Mouse (Mus musculus): ENCODE results near the gene Agpat3. TPM values are rescaled to one million over a fixed set of nuclear protein-coding genes. Genes with fewer than 3 reads are reported as not detected.

Agpat3 gene
- polyA plus RNA-seq, 1 experiment from 2014 or later = 46.1 TPM

- Histone ChIP-seq H3K4me2 (no peak overlapping the region), H3K4me3 (no peak overlapping the region), H3K36me3 (no peaks in the 10 kb centered on the region), H3K9ac (no peak overlapping the region), H3K9me3 (replicated peaks) (no peaks in the 10 kb centered on the region; the same call in 1 of the 2 replicates), H3K27ac (ENCODE audit: poor library complexity, severe bottlenecking) (no peak overlapping the region), H3K4me1 (replicated peaks) (no peaks in the 10 kb centered on the region; the same call in 1 of the 2 replicates), H3K27me3 (replicated peaks) (peaks cover 16% of the 10 kb centered on the region)
- WGBS = 58% methylated on average over 4 of the region's 4 CpGs
- ATAC-seq (ENCODE audit: insufficient number of reproducible peaks, low FRiP score) = no peak
Measured at GRCm38 (mm10) chr10:78255646-78256059, 96.6 kb downstream of the Agpat3 start.

GRCm38 (mm10) chr10:78247206-78247605, 105.1 kb downstream of the Agpat3 start:
- peaks cover 7% of the 10 kb centered on the region; the same call in 1 of the 2 replicates for H3K9me3 ChIP-seq (replicated peaks)
- no peak overlapping the region for H3K27ac ChIP-seq (ENCODE audit: poor library complexity, severe bottlenecking)
- no peak overlapping the region for H3K9ac ChIP-seq
- peaks cover 16% of the 10 kb centered on the region for H3K4me1 ChIP-seq (replicated peaks)
- peaks cover 6% of the 10 kb centered on the region; the same call in 1 of the 2 replicates for H3K27me3 ChIP-seq (replicated peaks)
- H3K36me3 ChIP-seq = no peaks in the 10 kb centered on the region
- no peak overlapping the region for H3K4me3 ChIP-seq
- 60% methylated on average over 3 of the region's 3 CpGs for WGBS
- H3K4me2 ChIP-seq = no peak overlapping the region
- no peak for ATAC-seq (ENCODE audit: insufficient number of reproducible peaks, low FRiP score)

- Histone ChIP-seq H3K9me3 (replicated peaks) (peaks cover 7% of the 10 kb centered on the region; the same call in 1 of the 2 replicates), H3K4me2 (no peak overlapping the region), H3K27me3 (replicated peaks) (0 out of 2 replicates have a peak, but pooled peaks cover 6% of the 10 kb centered on the region), H3K36me3 (no peaks in the 10 kb centered on the region), H3K27ac (ENCODE audit: poor library complexity, severe bottlenecking) (no peak overlapping the region), H3K9ac (no peak overlapping the region), H3K4me1 (replicated peaks) (peaks cover 16% of the 10 kb centered on the region), H3K4me3 (no peak overlapping the region)
- WGBS = 75% methylated on average over 4 of the region's 4 CpGs
- no peak for ATAC-seq (ENCODE audit: insufficient number of reproducible peaks, low FRiP score)
Measured at GRCm38 (mm10) chr10:78246725-78247124, 105.6 kb downstream of the Agpat3 start.

GRCm38 (mm10) chr10:78245225-78245547, 107.1 kb downstream of the Agpat3 start:
- Histone ChIP-seq H3K9ac (peak overlapping the region; percentile 79), H3K27me3 (replicated peaks) (no peaks in the 10 kb centered on the region), H3K9me3 (replicated peaks) (0 out of 2 replicates have a peak, but pooled peaks cover 7% of the 10 kb centered on the region), H3K36me3 (no peaks in the 10 kb centered on the region), H3K4me1 (replicated peaks) (peaks cover 16% of the 10 kb centered on the region), H3K4me3 (peak overlapping the region; percentile 66), H3K27ac (ENCODE audit: poor library complexity, severe bottlenecking) (0 out of 2 replicates have a peak overlapping the region, but pooled peaks have one; percentile 12), H3K4me2 (peak overlapping the region; percentile 73)
- 22% methylated on average over 7 of the region's 7 CpGs for WGBS
- ATAC-seq (ENCODE audit: insufficient number of reproducible peaks, low FRiP score) = no peak

GRCm38 (mm10) chr10:78244438-78245224, 107.7 kb downstream of the Agpat3 start, which contains the start of gene Trappc10:
TSS of gene Trappc10 (minus strand) at chr10:78244641.
- H3K4me3 ChIP-seq = peak within 1 kb of the TSS; percentile 66
- H3K9ac ChIP-seq = peak within 1 kb of the TSS; percentile 79
- peak within 1 kb of the TSS; percentile 73 for H3K4me2 ChIP-seq
- peaks cover 16% of the 10 kb centered on the region for H3K4me1 ChIP-seq (replicated peaks)
- 0 out of 2 replicates have a peak within 1 kb of the TSS, but pooled peaks have one; percentile 12 for H3K27ac ChIP-seq (ENCODE audit: poor library complexity, severe bottlenecking)
- peak; percentile 97 for ATAC-seq (ENCODE audit: insufficient number of reproducible peaks, low FRiP score)
- H3K9me3 ChIP-seq (replicated peaks) = 0 out of 2 replicates have a peak, but pooled peaks cover 7% of the 10 kb centered on the region
- H3K27me3 ChIP-seq (replicated peaks) = no peaks in the 10 kb centered on the region
- no peaks in the 10 kb centered on the region for H3K36me3 ChIP-seq
- under 1% methylated on average over 58 of the region's 74 CpGs for WGBS

DNA sequence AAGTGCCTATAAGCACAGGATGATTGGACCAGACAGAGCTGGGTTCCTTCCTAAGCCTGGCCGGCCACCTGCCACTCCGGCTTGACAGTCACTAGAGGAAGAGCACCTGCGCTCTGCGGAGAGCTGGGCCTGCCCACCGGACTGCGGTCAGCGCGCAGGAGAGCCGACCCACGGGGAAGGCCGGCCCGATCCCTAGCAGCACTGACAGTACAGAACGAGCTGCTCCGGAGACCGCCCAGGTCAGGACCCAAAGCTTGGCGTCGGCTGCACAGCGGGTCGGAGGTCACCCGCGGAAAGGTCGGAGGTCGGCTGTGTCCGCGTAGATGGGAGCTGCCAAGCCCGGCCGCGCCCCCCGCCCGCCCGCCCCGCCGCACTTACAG, 108.2 kb downstream of the Agpat3 start:
- ATAC-seq (ENCODE audit: insufficient number of reproducible peaks, low FRiP score) = peak; percentile 60
- no peaks in the 10 kb centered on the region for H3K27me3 ChIP-seq (replicated peaks)
- H3K9ac ChIP-seq = peak overlapping the region; percentile 79
- H3K9me3 ChIP-seq (replicated peaks) = 0 out of 2 replicates have a peak, but pooled peaks cover 7% of the 10 kb centered on the region
- H3K36me3 ChIP-seq = no peaks in the 10 kb centered on the region
- 0% methylated on average over 30 of the region's 33 CpGs for WGBS
- no peak overlapping the region for H3K27ac ChIP-seq (ENCODE audit: poor library complexity, severe bottlenecking)
- H3K4me2 ChIP-seq = peak overlapping the region; percentile 73
- peak overlapping the region; percentile 66 for H3K4me3 ChIP-seq
- peaks cover 16% of the 10 kb centered on the region for H3K4me1 ChIP-seq (replicated peaks)

GRCm38 (mm10) chr10:78238926-78239325, 113.4 kb downstream of the Agpat3 start:
- ATAC-seq (ENCODE audit: insufficient number of reproducible peaks, low FRiP score) = no peak
- no peaks in the 10 kb centered on the region for H3K9me3 ChIP-seq (replicated peaks)
- no peak overlapping the region for H3K4me3 ChIP-seq
- H3K36me3 ChIP-seq = peaks cover 6% of the 10 kb centered on the region; the same call in 1 of the 2 replicates
- no peak overlapping the region for H3K9ac ChIP-seq
- no peak overlapping the region for H3K27ac ChIP-seq (ENCODE audit: poor library complexity, severe bottlenecking)
- WGBS = 81% methylated on average over 6 of the region's 6 CpGs
- no peak overlapping the region for H3K4me2 ChIP-seq
- H3K27me3 ChIP-seq (replicated peaks) = no peaks in the 10 kb centered on the region
- H3K4me1 ChIP-seq (replicated peaks) = peaks cover 14% of the 10 kb centered on the region

DNA sequence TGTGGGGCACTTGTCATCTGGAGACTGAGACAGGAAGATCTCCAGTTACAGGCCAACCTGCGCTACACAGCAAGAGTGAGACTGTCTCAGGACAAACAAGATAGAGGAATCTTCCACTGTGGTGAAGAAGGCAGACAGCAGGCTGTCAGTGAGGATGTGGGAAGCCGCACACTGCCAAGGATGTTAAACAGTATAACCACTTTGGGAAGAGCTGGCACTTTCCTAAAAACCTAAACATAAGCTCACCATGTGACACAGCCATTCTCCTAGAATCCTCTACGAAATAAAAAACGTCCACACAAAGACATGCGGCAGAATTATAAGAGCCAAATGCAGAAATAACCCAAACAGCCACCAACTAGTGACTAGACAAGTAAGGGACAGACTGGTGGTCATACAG, 114.0 kb downstream of the Agpat3 start:
- no peak overlapping the region for H3K4me2 ChIP-seq
- H3K4me3 ChIP-seq = no peak overlapping the region
- ATAC-seq (ENCODE audit: insufficient number of reproducible peaks, low FRiP score) = no peak
- whole genome bisulfite sequencing = 91% methylated on average over 5 of the region's 5 CpGs
- H3K36me3 ChIP-seq = peaks cover 6% of the 10 kb centered on the region; the same call in 1 of the 2 replicates
- peaks cover 9% of the 10 kb centered on the region for H3K4me1 ChIP-seq (replicated peaks)
- H3K27me3 ChIP-seq (replicated peaks) = no peaks in the 10 kb centered on the region
- no peak overlapping the region for H3K9ac ChIP-seq
- no peaks in the 10 kb centered on the region for H3K9me3 ChIP-seq (replicated peaks)
- H3K27ac ChIP-seq (ENCODE audit: poor library complexity, severe bottlenecking) = no peak overlapping the region

DNA sequence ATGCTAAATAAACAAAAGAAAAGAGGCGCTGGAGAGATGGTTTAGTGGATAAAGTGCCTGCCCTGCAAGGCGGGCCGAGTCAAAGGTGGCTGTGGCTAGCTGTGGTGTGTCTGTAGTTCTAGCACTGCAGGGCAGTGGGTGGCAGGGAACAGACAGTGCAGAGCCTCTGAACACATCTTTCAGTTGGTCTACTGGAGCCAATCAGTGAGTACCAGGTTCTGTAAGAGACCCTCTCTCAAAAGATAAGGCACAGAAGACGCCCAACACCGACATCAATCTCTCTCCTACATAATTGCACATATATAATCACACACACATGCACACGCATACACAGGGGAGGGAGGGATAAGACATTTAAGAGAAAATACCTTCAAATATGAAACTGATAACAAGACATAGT, 114.5 kb downstream of the Agpat3 start:
- Histone ChIP-seq H3K4me2 (no peak overlapping the region), H3K4me3 (no peak overlapping the region), H3K9me3 (replicated peaks) (no peaks in the 10 kb centered on the region), H3K27ac (ENCODE audit: poor library complexity, severe bottlenecking) (no peak overlapping the region), H3K4me1 (replicated peaks) (peaks cover 4% of the 10 kb centered on the region; the same call in 1 of the 2 replicates), H3K27me3 (replicated peaks) (no peaks in the 10 kb centered on the region), H3K9ac (no peak overlapping the region), H3K36me3 (peaks cover 6% of the 10 kb centered on the region; the same call in 1 of the 2 replicates)
- no peak for ATAC-seq (ENCODE audit: insufficient number of reproducible peaks, low FRiP score)
- WGBS = 83% methylated on average over 6 of the region's 6 CpGs

DNA sequence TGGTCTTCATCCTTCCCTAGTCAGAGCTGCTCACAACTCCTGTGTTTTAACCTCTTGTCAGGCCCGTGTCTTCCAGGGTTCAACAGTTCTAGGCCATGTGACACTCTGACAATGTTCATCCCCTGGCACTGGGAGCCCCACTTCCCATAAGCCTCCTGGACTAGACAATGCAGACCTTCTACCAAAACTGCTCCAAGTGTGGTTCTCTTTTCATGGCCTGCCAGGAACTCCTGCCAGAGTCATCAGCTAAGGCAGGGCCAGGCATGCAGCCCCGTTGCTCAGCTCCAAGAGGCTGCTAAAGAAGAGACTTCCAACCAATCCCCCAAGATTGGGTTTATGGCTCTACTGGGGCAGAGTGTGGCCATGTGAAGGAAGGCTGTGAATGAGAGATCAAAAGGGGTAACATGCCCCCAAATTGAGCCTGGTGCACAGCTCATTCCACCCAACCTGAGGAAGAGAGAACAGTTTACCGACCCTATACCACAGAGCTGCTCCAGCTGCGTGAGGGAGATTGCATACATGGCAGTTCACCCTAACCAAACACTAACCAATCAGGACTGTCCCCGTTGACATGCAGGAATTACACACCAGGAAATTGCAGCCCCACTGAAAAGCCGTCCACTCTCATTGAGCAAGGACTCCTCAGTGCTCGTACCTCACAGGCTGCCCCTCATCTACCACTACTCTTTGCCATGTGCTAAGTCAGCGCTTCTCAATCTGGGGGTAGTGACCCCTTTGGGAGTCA, 115.2 kb downstream of the Agpat3 start:
- no peak for ATAC-seq (ENCODE audit: insufficient number of reproducible peaks, low FRiP score)
- no peak overlapping the region for H3K9ac ChIP-seq
- no peak overlapping the region for H3K4me3 ChIP-seq
- peaks cover 6% of the 10 kb centered on the region; the same call in 1 of the 2 replicates for H3K36me3 ChIP-seq
- no peak overlapping the region for H3K4me2 ChIP-seq
- no peak overlapping the region for H3K27ac ChIP-seq (ENCODE audit: poor library complexity, severe bottlenecking)
- peaks cover 9% of the 10 kb centered on the region for H3K4me1 ChIP-seq (replicated peaks)
- no peaks in the 10 kb centered on the region for H3K27me3 ChIP-seq (replicated peaks)
- H3K9me3 ChIP-seq (replicated peaks) = no peaks in the 10 kb centered on the region
- WGBS = 88% methylated on average over 8 of the region's 8 CpGs

DNA sequence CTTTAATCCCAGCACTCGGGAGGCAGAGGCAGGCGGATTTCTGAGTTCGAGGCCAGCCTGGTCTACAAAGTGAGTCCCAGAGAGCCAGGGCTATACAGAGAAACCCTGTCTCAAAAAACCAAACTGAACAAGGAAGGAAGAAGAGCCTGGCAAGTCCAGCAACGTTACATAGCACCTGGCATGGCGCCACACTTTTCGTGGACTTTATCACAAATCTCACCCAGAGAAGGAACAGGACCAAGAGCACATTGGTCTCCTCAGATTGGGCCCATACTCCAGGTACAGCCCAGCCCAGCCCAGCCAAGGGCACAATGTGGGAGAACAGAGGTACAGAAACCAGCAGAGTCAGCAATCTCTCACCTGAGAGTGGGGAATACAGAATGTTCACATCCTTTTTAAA, 118.5 kb downstream of the Agpat3 start:
- no peak for ATAC-seq (ENCODE audit: insufficient number of reproducible peaks, low FRiP score)

More for the DNA sequence above, 118.5 kb downstream of the Agpat3 start:
- Histone ChIP-seq H3K4me3 (no peak overlapping the region), H3K36me3 (peaks cover 25% of the 10 kb centered on the region), H3K9me3 (replicated peaks) (no peaks in the 10 kb centered on the region), H3K27ac (ENCODE audit: poor library complexity, severe bottlenecking) (no peak overlapping the region), H3K9ac (no peak overlapping the region), H3K4me2 (no peak overlapping the region), H3K4me1 (replicated peaks) (peaks cover 9% of the 10 kb centered on the region), H3K27me3 (replicated peaks) (no peaks in the 10 kb centered on the region)
- WGBS = 79% methylated on average over 6 of the region's 6 CpGs
